Mouse (Mus musculus) liver, postnatal 0 days (tissue): ENCODE data around the gene 1110017D15Rik.

Experiments
- CTCF ChIP-seq: sonication (generic); IDR thresholded peaks from 2 replicates; pipeline ENCODE4 v1.5.1; 2016; ENCODE audit warnings: antibody characterized with exemption, low read depth
- EP300 ChIP-seq: IDR thresholded peaks from 2 replicates; pipeline ENCODE4 v1.6.1; 2016; ENCODE audit warnings: antibody characterized with exemption, low read depth, mild to moderate bottlenecking

DNA sequence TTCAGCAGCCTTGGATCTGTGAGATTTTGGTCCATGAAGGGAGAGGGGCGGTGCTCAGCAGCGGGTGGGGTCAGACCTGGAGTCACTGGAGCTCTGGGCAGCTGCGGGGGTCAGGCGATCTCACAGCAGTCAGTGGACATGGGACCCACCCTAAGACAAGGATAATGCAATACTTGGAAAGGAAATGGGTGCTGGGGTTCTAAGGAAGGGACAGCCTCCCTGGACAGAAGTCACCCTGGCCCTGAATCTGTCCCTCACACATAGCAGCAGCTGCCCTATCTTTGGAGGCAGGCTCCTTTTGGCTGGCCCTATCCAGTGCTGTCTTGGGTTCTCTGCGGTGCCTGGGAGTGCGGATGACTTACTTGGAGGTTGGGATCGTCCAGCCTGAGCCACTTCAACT is 6.7 kb upstream of the 1110017D15Rik start:
- TF ChIP-seq CTCF (no peak), EP300 (no peak)
